Mouse (Mus musculus) forebrain, postnatal 0 days (tissue): ENCODE results near the gene Gm7358. TPM values are rescaled to one million over a fixed set of nuclear protein-coding genes. Genes with fewer than 3 reads are reported as not detected.
A peak's percentile ranks its signal among the peaks of the same experiment; 100 is the strongest.
"Not testable (repeated sequence)": the region's sequence is repeated elsewhere in the genome, so short reads cannot be mapped to it uniquely, and the experiment has no call there.

Experiments
- ATAC-seq: fragments of 200-750 bp; cut with Nextera tagmentation; 2 replicates; pipeline ENCODE4 v1.8.0; 2017; ENCODE audit warnings: mild to moderate bottlenecking, moderate library complexity
- DNase-seq: peaks from one replicate; pipeline ENCODE4 v3.0.0-alpha.2; 2015
- H3K27ac ChIP-seq: fragments of 300-500 bp; sonication (generic); 2 replicates; pipeline ENCODE4 v1.5.1; 2014; ENCODE audit warnings: low read depth, mild to moderate bottlenecking, antibody characterized with exemption, low read length, moderate library complexity, mixed read lengths
- H3K27me3 ChIP-seq: fragments of 300-500 bp; sonication (generic); 2 replicates; pipeline ENCODE4 v1.6.1; 2014; ENCODE audit warnings: mild to moderate bottlenecking, low read length, mixed read lengths; ENCODE audit not compliant: insufficient read depth
- H3K36me3 ChIP-seq: fragments of 300-500 bp; sonication (generic); 2 replicates; pipeline ENCODE4 v1.6.1; 2014; ENCODE audit warnings: mild to moderate bottlenecking, moderate library complexity; ENCODE audit not compliant: insufficient read depth
- H3K4me1 ChIP-seq: fragments of 300-500 bp; sonication (generic); 2 replicates; pipeline ENCODE4 v1.6.1; 2014; ENCODE audit warnings: antibody characterized with exemption; ENCODE audit not compliant: insufficient read depth
- H3K4me2 ChIP-seq: fragments of 300-500 bp; sonication (generic); 2 replicates; pipeline ENCODE4 v1.6.1; 2014; ENCODE audit warnings: low read depth, mild to moderate bottlenecking, moderate library complexity
- H3K4me3 ChIP-seq: fragments of 300-500 bp; sonication (generic); 2 replicates; pipeline ENCODE4 v1.5.1; 2014; ENCODE audit warnings: low read depth, low read length, mixed read lengths
- H3K9ac ChIP-seq: fragments of 300-500 bp; sonication (generic); 2 replicates; pipeline ENCODE4 v1.6.1; 2014; ENCODE audit warnings: mild to moderate bottlenecking
- H3K9me3 ChIP-seq: fragments of 300-500 bp; sonication (generic); 2 replicates; pipeline ENCODE4 v1.6.1; 2016; ENCODE audit warnings: low read length
- CTCF ChIP-seq: sonication (generic); IDR thresholded peaks from 2 replicates; pipeline ENCODE4 v1.5.1; 2016; ENCODE audit warnings: antibody characterized with exemption, control low read depth, low read depth
- WGBS: fragments of 180-500 bp; shearing (Covaris S2); extraction: QIAGEN DNeasy Blood & Tissue Kit; methylation state at CpG from one replicate; pipeline ENCODE4 v1.1.7; 2014; 5-methylcytosine and 5-hydroxymethylcytosine counted together
- polyA plus RNA-seq: library from polyadenylated mRNA; unstranded; fragments of >200 nt; fragmentation: Nextera tagmentation; extraction: Ambion mirVana; gene quantifications from 2 replicates; pipeline ENCODE4 v1.2.1, GENCODE M21; 2015
- total RNA-seq: library from RNA; depleted of rRNA; stranded (reverse); fragments of >200 nt; gene quantifications from 2 replicates; pipeline ENCODE4 v1.2.3, GENCODE M21; 2014; rRNA removed

Gene Gm7358
- not detected in 2 replicates for total RNA-seq
- not detected in 2 replicates for polyA plus RNA-seq

DNA sequence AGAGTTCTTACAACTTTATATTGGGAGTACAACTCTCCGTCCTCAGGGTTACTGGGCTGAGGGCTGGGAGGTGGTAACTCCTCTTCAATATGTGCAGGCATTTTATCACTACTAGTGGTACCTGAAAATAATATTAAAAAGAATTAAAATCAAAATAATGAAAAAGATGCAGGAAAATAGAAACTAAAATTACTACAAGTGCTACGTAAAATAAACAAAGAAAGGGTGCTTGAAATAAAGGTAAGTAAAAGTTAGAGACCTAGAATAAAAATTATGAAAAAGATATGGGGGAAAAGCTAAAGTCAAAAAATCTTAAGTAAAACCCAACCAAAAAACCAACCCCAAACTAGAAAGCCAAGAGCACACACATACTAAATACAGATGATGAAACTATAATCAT lies at the start of gene Gm7358:
Gm7358 (minus strand) TSS at position 101 of the 400 bp plus-strand sequence.
- not testable (repeated sequence) for H3K9me3 ChIP-seq, H3K4me3 ChIP-seq, H3K9ac ChIP-seq, H3K27ac ChIP-seq, DNase-seq, H3K36me3 ChIP-seq, H3K27me3 ChIP-seq, H3K4me1 ChIP-seq, H3K4me2 ChIP-seq, ATAC-seq
- WGBS, result no CpG with 5 or more reads among the region's 2 CpGs

DNA sequence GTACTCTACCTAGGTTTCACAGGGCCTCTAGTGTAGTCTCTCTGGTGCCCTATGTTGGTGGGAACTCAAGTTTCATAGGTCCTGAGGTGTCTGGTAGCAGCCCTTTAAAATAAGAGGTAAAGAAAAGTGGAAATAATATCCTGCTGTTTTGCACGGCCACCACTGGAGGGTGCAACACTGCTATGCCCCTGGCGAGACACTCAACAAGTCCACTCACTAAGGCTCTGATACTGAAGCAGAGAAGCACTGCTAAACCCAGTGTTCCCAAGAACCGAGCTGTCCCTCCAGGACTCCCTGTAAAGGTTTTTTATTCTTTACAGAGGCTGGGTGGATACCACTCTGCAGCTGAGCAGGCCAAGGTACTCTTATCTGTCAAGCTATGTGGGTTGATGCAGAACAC lies 43.7 kb upstream of the Gm7358 start:
- ATAC-seq, H3K4me2 ChIP-seq, H3K9ac ChIP-seq, DNase-seq, H3K27ac ChIP-seq, H3K9me3 ChIP-seq, H3K27me3 ChIP-seq, H3K4me3 ChIP-seq, H3K36me3 ChIP-seq, H3K4me1 ChIP-seq: not testable (repeated sequence)
- 13% methylated on average over 3 of the region's 3 CpGs for WGBS
- TF ChIP-seq CTCF, result peak; percentile 25; the same call in 1 of the 2 replicates

DNA sequence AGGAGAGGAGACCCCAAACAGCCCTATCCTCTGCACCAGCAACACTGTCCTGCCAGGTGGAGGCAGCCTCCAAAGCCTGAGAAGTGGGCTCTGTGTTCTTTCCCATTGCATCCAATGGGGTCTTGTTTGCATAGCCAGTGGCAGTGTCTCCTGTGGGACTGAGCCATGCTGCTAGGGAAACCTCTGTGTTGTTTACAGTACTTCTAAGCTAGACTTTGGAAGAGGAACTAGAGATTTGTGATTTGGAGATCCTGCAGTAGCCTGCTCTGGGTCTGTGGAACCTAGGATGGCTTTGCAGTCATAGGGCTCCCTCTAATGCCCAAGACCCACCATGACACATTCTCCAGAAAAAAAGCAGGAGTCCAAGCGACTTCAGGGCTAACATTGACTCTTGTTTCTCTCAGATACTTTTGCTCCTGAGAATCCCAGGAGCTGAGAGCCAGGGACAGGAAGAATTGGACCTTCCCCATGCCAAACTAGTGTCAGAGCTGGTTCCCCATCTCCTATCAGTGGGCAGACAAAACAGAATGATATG lies 42.2 kb upstream of the Gm7358 start:
- not testable (repeated sequence) for H3K4me2 ChIP-seq, H3K9ac ChIP-seq, H3K27ac ChIP-seq, H3K4me3 ChIP-seq, H3K4me1 ChIP-seq, H3K36me3 ChIP-seq, H3K27me3 ChIP-seq, ATAC-seq, H3K9me3 ChIP-seq, DNase-seq
- WGBS, result 17% methylated on average over 1 of the region's 1 CpGs

DNA sequence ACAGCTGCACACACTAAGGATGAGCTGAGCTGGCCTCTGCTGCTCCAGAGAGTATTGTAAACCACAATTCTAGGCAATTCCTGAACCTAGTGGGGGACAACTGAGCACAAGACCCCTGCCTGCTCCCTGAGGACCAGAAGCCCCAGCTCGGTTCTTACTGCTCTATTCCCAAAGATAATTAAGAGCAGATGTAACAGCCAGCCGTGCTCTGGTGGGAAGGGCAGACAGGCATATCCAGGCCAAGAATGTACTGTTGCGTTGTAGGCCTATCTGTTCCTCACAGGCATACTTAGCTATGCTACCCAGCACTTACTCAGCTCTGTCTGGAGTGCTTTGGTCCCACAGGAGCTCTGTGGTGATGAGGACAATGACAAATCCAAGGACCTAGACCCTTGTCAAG lies 40.6 kb upstream of the Gm7358 start:
- H3K4me1 ChIP-seq, H3K4me2 ChIP-seq, H3K9me3 ChIP-seq, H3K9ac ChIP-seq, H3K27me3 ChIP-seq, H3K27ac ChIP-seq, H3K4me3 ChIP-seq, H3K36me3 ChIP-seq, ATAC-seq, DNase-seq: not testable (repeated sequence)
- WGBS, result 71% methylated on average over 3 of the region's 3 CpGs

DNA sequence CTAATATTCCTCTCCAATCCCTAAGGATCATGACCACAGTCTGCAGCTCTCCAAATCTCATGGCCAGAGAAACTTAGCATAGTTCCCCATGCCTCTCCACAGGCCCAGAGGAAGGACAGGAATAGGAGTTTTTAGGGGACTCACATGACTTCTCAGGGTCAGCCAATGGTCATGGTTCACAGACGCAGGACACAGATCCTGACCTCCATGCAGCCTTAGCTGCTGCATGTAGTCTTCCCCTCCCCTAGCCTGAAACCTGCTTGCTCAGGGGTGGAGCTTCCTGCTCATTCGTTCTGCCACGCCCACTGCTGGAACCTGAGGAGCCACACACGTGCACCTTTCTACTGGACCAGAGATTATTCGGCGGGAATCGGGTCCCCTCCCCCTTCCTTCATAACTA lies 34.8 kb upstream of the Gm7358 start:
- H3K27me3 ChIP-seq, H3K9me3 ChIP-seq, DNase-seq, H3K9ac ChIP-seq, H3K36me3 ChIP-seq, H3K4me2 ChIP-seq, H3K4me1 ChIP-seq, ATAC-seq, H3K27ac ChIP-seq, H3K4me3 ChIP-seq: not testable (repeated sequence)
- WGBS, result 56% methylated on average over 3 of the region's 7 CpGs

DNA sequence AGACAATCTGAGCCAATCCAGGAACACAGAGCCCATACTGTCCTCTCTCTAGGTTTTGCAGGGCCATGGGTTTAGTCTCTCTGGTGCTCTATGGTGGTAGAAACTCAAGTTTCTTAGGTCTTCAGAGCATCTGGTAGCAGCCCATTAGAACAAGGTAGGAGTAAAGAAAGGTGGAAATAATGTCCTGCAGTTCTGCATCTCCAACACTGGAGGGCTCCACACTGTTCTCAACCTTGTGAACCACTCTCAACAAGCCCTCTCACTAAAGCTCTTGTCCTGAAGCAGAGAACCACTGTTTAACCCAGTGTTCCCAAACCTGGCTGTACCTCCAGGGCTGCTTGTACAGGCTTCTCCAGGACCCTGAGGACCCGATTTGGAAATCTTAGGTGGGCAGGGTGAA lies 27.3 kb upstream of the Gm7358 start:
- H3K4me1 ChIP-seq, H3K27me3 ChIP-seq, H3K4me2 ChIP-seq, H3K9ac ChIP-seq, H3K36me3 ChIP-seq, ATAC-seq, H3K4me3 ChIP-seq, DNase-seq, H3K9me3 ChIP-seq, H3K27ac ChIP-seq: not testable (repeated sequence)
- 22% methylated on average over 1 of the region's 1 CpGs for WGBS
- TF ChIP-seq CTCF, result peak; percentile 46

DNA sequence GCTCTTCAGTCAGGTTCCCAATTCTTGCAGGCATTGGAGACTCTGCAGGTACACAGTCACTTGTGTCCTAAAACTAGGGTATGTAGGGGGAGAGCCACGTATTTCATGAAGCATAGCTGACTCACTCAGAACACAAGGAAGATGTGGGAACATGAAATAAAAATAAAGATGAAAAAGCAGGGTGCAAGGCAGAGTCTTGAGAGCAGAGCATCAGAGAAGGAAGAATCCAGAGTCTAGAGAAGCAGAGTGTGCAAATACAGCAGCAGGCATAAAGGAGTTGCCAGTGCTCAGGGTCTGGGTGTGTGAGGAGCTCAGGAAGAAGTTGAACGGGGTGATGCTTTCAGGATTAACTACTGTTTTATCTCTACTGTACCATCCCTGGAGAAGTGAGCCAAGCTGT lies 17.5 kb downstream of the Gm7358 start:
- H3K4me3 ChIP-seq, H3K36me3 ChIP-seq, H3K27me3 ChIP-seq, H3K4me1 ChIP-seq, H3K27ac ChIP-seq, DNase-seq, ATAC-seq, H3K4me2 ChIP-seq, H3K9me3 ChIP-seq, H3K9ac ChIP-seq: not testable (repeated sequence)
- WGBS, result 60% methylated on average over 1 of the region's 2 CpGs

DNA sequence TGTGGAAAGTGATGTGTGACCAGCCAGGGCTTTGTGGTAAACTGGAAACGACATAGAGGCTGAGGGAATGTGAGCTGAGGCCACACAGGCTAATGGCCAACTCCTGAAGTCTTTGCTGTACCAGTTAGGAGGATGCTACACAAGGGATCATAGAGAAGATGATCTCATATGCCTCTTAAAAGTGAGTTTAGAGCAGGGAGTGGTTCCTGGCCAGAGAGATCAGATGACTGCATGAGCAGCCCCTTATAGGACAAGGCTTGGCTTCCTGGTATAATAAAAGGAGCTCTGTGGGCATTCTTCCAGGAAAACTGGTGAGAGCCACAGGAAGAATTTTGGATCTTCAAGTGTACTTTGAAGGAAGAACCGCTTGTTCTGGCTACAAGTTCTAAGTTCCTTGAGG lies 22.3 kb downstream of the Gm7358 start:
- H3K9me3 ChIP-seq, H3K9ac ChIP-seq, H3K4me1 ChIP-seq, H3K27me3 ChIP-seq, H3K4me2 ChIP-seq, DNase-seq, H3K36me3 ChIP-seq, H3K4me3 ChIP-seq, H3K27ac ChIP-seq, ATAC-seq: not testable (repeated sequence)
- WGBS, result 60% methylated on average over 1 of the region's 2 CpGs

DNA sequence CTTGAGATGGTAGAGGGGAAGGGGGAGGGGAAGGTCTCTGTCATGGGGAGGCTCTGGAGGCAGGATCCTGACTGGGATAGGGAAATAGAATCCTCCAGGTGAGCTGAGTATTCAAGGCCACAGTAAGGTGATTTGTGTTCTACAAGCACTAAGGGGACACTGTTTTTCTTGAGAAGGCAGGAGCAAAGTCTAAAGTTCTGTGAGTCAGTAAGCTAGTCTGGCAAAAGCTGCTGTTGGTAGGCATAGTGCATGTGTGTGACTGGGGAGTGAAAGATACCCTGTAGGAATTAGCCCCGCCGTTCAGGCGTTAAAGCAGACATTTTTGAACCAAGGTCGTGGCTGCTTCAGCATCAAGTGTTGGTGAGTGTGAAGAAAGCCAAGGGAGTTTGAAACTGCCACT lies 23.2 kb downstream of the Gm7358 start:
- not testable (repeated sequence) for DNase-seq, H3K4me2 ChIP-seq, ATAC-seq, H3K36me3 ChIP-seq, H3K9me3 ChIP-seq, H3K4me1 ChIP-seq, H3K9ac ChIP-seq, H3K4me3 ChIP-seq, H3K27me3 ChIP-seq, H3K27ac ChIP-seq
- 87% methylated on average over 4 of the region's 4 CpGs for WGBS
